Mouse (Mus musculus): ENCODE results near the gene Snrpd3. TPM values are rescaled to one million over a fixed set of nuclear protein-coding genes. Genes with fewer than 3 reads are reported as not detected.
"Not testable (repeated sequence)": the region's sequence is repeated elsewhere in the genome, so short reads cannot be mapped to it uniquely, and the experiment has no call there.

Gene Snrpd3
- total RNA-seq, 1 experiment from 2014 or later: 40.2 TPM

- ATAC-seq (replicated peaks in 1 of 2; ENCODE audit: insufficient read depth in 1 of 2, low FRiP score in 2 of 2, low TSS enrichment in 1 of 2, low read depth in 1 of 2, poor library complexity in 2 of 2, severe bottlenecking in 2 of 2): no peak
Observed at GRCm38 (mm10) chr10:75516038-75516723, 1.2 kb upstream of the Snrpd3 start.

- no peak for ATAC-seq (replicated peaks in 1 of 2; ENCODE audit: insufficient read depth in 1 of 2, low FRiP score in 2 of 2, low TSS enrichment in 1 of 2, low read depth in 1 of 2, poor library complexity in 2 of 2, severe bottlenecking in 2 of 2)
Observed at GRCm38 (mm10) chr10:75516724-75517072, 653 bp upstream of the Snrpd3 start.

GRCm38 (mm10) chr10:75517758-75518143 lies 400 bp downstream of the Snrpd3 start, which contains the start of gene Gucd1:
Gene Gucd1, minus strand, starts transcription at chr10:75517972.
- ATAC-seq (replicated peaks in 1 of 2; ENCODE audit: insufficient read depth in 1 of 2, low FRiP score in 2 of 2, low TSS enrichment in 1 of 2, low read depth in 1 of 2, poor library complexity in 2 of 2, severe bottlenecking in 2 of 2): peak; percentile 80 to 88

GRCm38 (mm10) chr10:75520581-75520980 lies 3.2 kb downstream of the Snrpd3 start:
- ATAC-seq (replicated peaks in 1 of 2; ENCODE audit: insufficient read depth in 1 of 2, low FRiP score in 2 of 2, low TSS enrichment in 1 of 2, low read depth in 1 of 2, poor library complexity in 2 of 2, severe bottlenecking in 2 of 2): no peak

GRCm38 (mm10) chr10:75521643-75522042 lies 4.3 kb downstream of the Snrpd3 start:
- no peak for ATAC-seq (replicated peaks in 1 of 2; ENCODE audit: insufficient read depth in 1 of 2, low FRiP score in 2 of 2, low TSS enrichment in 1 of 2, low read depth in 1 of 2, poor library complexity in 2 of 2, severe bottlenecking in 2 of 2)

GRCm38 (mm10) chr10:75525450-75525849 lies 8.1 kb downstream of the Snrpd3 start:
- not testable (repeated sequence) for ATAC-seq (replicated peaks in 1 of 2; ENCODE audit: insufficient read depth in 1 of 2, low FRiP score in 2 of 2, low TSS enrichment in 1 of 2, low read depth in 1 of 2, poor library complexity in 2 of 2, severe bottlenecking in 2 of 2)

GRCm38 (mm10) chr10:75530322-75530721 lies 13.0 kb downstream of the Snrpd3 start:
- no peak for ATAC-seq (replicated peaks in 1 of 2; ENCODE audit: insufficient read depth in 1 of 2, low FRiP score in 2 of 2, low TSS enrichment in 1 of 2, low read depth in 1 of 2, poor library complexity in 2 of 2, severe bottlenecking in 2 of 2)

GRCm38 (mm10) chr10:75531532-75532090 lies 14.3 kb downstream of the Snrpd3 start:
- ATAC-seq (replicated peaks in 1 of 2; ENCODE audit: insufficient read depth in 1 of 2, low FRiP score in 2 of 2, low TSS enrichment in 1 of 2, low read depth in 1 of 2, poor library complexity in 2 of 2, severe bottlenecking in 2 of 2): no peak; a peak in 1 of 4 replicates

- ATAC-seq (replicated peaks in 1 of 2; ENCODE audit: insufficient read depth in 1 of 2, low FRiP score in 2 of 2, low TSS enrichment in 1 of 2, low read depth in 1 of 2, poor library complexity in 2 of 2, severe bottlenecking in 2 of 2): no peak
Observed at GRCm38 (mm10) chr10:75534216-75534615, 16.9 kb downstream of the Snrpd3 start.

GRCm38 (mm10) chr10:75534934-75535333 lies 17.6 kb downstream of the Snrpd3 start:
- no peak for ATAC-seq (replicated peaks in 1 of 2; ENCODE audit: insufficient read depth in 1 of 2, low FRiP score in 2 of 2, low TSS enrichment in 1 of 2, low read depth in 1 of 2, poor library complexity in 2 of 2, severe bottlenecking in 2 of 2)

- no peak for ATAC-seq (replicated peaks in 1 of 2; ENCODE audit: insufficient read depth in 1 of 2, low FRiP score in 2 of 2, low TSS enrichment in 1 of 2, low read depth in 1 of 2, poor library complexity in 2 of 2, severe bottlenecking in 2 of 2)
Observed at GRCm38 (mm10) chr10:75535423-75535822, 18.1 kb downstream of the Snrpd3 start.

GRCm38 (mm10) chr10:75536123-75536522 lies 18.8 kb downstream of the Snrpd3 start:
- ATAC-seq (replicated peaks in 1 of 2; ENCODE audit: insufficient read depth in 1 of 2, low FRiP score in 2 of 2, low TSS enrichment in 1 of 2, low read depth in 1 of 2, poor library complexity in 2 of 2, severe bottlenecking in 2 of 2): no peak

GRCm38 (mm10) chr10:75547901-75548300 lies 30.6 kb downstream of the Snrpd3 start:
- ATAC-seq (replicated peaks in 1 of 2; ENCODE audit: insufficient read depth in 1 of 2, low FRiP score in 2 of 2, low TSS enrichment in 1 of 2, low read depth in 1 of 2, poor library complexity in 2 of 2, severe bottlenecking in 2 of 2): no peak

GRCm38 (mm10) chr10:75548486-75548885 lies 31.1 kb downstream of the Snrpd3 start:
- ATAC-seq (replicated peaks in 1 of 2; ENCODE audit: insufficient read depth in 1 of 2, low FRiP score in 2 of 2, low TSS enrichment in 1 of 2, low read depth in 1 of 2, poor library complexity in 2 of 2, severe bottlenecking in 2 of 2): no peak

GRCm38 (mm10) chr10:75549886-75550285 lies 32.5 kb downstream of the Snrpd3 start:
- ATAC-seq (replicated peaks in 1 of 2; ENCODE audit: insufficient read depth in 1 of 2, low FRiP score in 2 of 2, low TSS enrichment in 1 of 2, low read depth in 1 of 2, poor library complexity in 2 of 2, severe bottlenecking in 2 of 2): no peak

- peak; percentile 54 to 72; a peak in 3 of 4 replicates for ATAC-seq (replicated peaks in 1 of 2; ENCODE audit: insufficient read depth in 1 of 2, low FRiP score in 2 of 2, low TSS enrichment in 1 of 2, low read depth in 1 of 2, poor library complexity in 2 of 2, severe bottlenecking in 2 of 2)
Observed at GRCm38 (mm10) chr10:75551175-75551574, 33.8 kb downstream of the Snrpd3 start.

- ATAC-seq (replicated peaks in 1 of 2; ENCODE audit: insufficient read depth in 1 of 2, low FRiP score in 2 of 2, low TSS enrichment in 1 of 2, low read depth in 1 of 2, poor library complexity in 2 of 2, severe bottlenecking in 2 of 2): no peak
Observed at GRCm38 (mm10) chr10:75552106-75552505, 34.8 kb downstream of the Snrpd3 start.

GRCm38 (mm10) chr10:75552701-75553450 lies 35.5 kb downstream of the Snrpd3 start:
- no peak for ATAC-seq (replicated peaks in 1 of 2; ENCODE audit: insufficient read depth in 1 of 2, low FRiP score in 2 of 2, low TSS enrichment in 1 of 2, low read depth in 1 of 2, poor library complexity in 2 of 2, severe bottlenecking in 2 of 2)
